Mouse (Mus musculus): ENCODE results near the gene Fbln2. TPM values are rescaled to one million over a fixed set of nuclear protein-coding genes. Genes with fewer than 3 reads are reported as not detected.
A peak's percentile ranks its signal among the peaks of the same experiment; 100 is the strongest.

The Fbln2 gene
- polyA plus RNA-seq, 1 experiment from 2014 or later: 19.5 TPM

GRCm38 (mm10) chr6:91228980-91229379 is 16.7 kb downstream of the Fbln2 start:
- H3K27me3 ChIP-seq (replicated peaks; ENCODE audit: control insufficient read depth, insufficient read depth, low read length): no peaks in the 10 kb centered on the region
- no peaks in the 10 kb centered on the region for H3K36me3 ChIP-seq (ENCODE audit: control insufficient read depth, insufficient read depth)
- H3K9ac ChIP-seq (ENCODE audit: low read depth, low read length): no peak overlapping the region
- H3K4me2 ChIP-seq (replicated peaks; ENCODE audit: low read depth): no peak overlapping the region
- no peak for ATAC-seq
- H3K27ac ChIP-seq (ENCODE audit: low read depth, low read length): no peak overlapping the region
- H3K9me3 ChIP-seq (ENCODE audit: control insufficient read depth): no peaks in the 10 kb centered on the region
- H3K4me1 ChIP-seq (replicated peaks; ENCODE audit: control insufficient read depth, insufficient read depth, low read length): no peaks in the 10 kb centered on the region
- no peak for TF ChIP-seq CTCF (IDR thresholded peaks at IDR 0.05; ENCODE audit: low read depth)
- 66% methylated on average over 4 of the region's 4 CpGs for WGBS
- H3K4me3 ChIP-seq (ENCODE audit: low read depth, low read length): no peak overlapping the region

DNA sequence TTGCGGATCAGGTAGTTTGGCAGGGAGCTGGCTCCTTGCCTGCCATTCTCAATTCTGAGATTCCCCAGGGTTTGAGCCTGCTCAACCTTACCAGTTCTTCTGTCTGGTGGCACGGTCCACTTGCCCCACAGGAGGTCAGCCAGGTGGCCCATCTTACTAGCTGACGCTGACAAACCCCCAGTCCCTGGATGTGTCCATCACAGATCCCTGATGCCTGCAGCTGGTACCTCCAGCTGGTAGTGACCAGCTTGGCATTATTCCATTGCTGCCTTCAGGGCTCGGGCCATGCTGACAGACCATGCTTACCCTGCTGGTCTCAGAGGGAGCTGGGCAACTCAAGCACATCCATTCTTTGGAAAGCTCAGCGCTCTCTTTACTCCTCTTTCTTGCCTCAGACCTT is 18.7 kb downstream of the Fbln2 start:
- TF ChIP-seq CTCF (IDR thresholded peaks at IDR 0.05; ENCODE audit: low read depth): no peak
- Histone ChIP-seq H3K4me2 (replicated peaks; ENCODE audit: low read depth) (no peak overlapping the region), H3K9ac (ENCODE audit: low read depth, low read length) (no peak overlapping the region), H3K9me3 (ENCODE audit: control insufficient read depth) (no peaks in the 10 kb centered on the region), H3K36me3 (ENCODE audit: control insufficient read depth, insufficient read depth) (no peaks in the 10 kb centered on the region), H3K27me3 (replicated peaks; ENCODE audit: control insufficient read depth, insufficient read depth, low read length) (no peaks in the 10 kb centered on the region), H3K27ac (ENCODE audit: low read depth, low read length) (no peak overlapping the region), H3K4me3 (ENCODE audit: low read depth, low read length) (no peak overlapping the region), H3K4me1 (replicated peaks; ENCODE audit: control insufficient read depth, insufficient read depth, low read length) (no peaks in the 10 kb centered on the region)
- 86% methylated on average over 5 of the region's 5 CpGs for WGBS
- ATAC-seq: no peak

GRCm38 (mm10) chr6:91231523-91231922 is 19.3 kb downstream of the Fbln2 start:
- Histone ChIP-seq H3K4me1 (replicated peaks; ENCODE audit: control insufficient read depth, insufficient read depth, low read length) (no peaks in the 10 kb centered on the region), H3K4me3 (ENCODE audit: low read depth, low read length) (no peak overlapping the region), H3K4me2 (replicated peaks; ENCODE audit: low read depth) (no peak overlapping the region), H3K36me3 (ENCODE audit: control insufficient read depth, insufficient read depth) (no peaks in the 10 kb centered on the region), H3K9me3 (ENCODE audit: control insufficient read depth) (no peaks in the 10 kb centered on the region), H3K9ac (ENCODE audit: low read depth, low read length) (no peak overlapping the region), H3K27ac (ENCODE audit: low read depth, low read length) (no peak overlapping the region), H3K27me3 (replicated peaks; ENCODE audit: control insufficient read depth, insufficient read depth, low read length) (no peaks in the 10 kb centered on the region)
- WGBS: 83% methylated on average over 4 of the region's 4 CpGs
- TF ChIP-seq CTCF (IDR thresholded peaks at IDR 0.05; ENCODE audit: low read depth): no peak
- ATAC-seq: no peak

GRCm38 (mm10) chr6:91233011-91233410 is 20.8 kb downstream of the Fbln2 start:
- H3K27ac ChIP-seq (ENCODE audit: low read depth, low read length): no peak overlapping the region
- peak; percentile 13; the same call in 1 of the 2 replicates for ATAC-seq
- H3K4me2 ChIP-seq (replicated peaks; ENCODE audit: low read depth): no peak overlapping the region
- peak; percentile 43 for TF ChIP-seq CTCF (IDR thresholded peaks at IDR 0.05; ENCODE audit: low read depth)
- whole genome bisulfite sequencing: 79% methylated on average over 12 of the region's 12 CpGs
- no peaks in the 10 kb centered on the region for H3K27me3 ChIP-seq (replicated peaks; ENCODE audit: control insufficient read depth, insufficient read depth, low read length)
- H3K4me3 ChIP-seq (ENCODE audit: low read depth, low read length): no peak overlapping the region
- no peaks in the 10 kb centered on the region for H3K4me1 ChIP-seq (replicated peaks; ENCODE audit: control insufficient read depth, insufficient read depth, low read length)
- H3K36me3 ChIP-seq (ENCODE audit: control insufficient read depth, insufficient read depth): no peaks in the 10 kb centered on the region
- no peaks in the 10 kb centered on the region for H3K9me3 ChIP-seq (ENCODE audit: control insufficient read depth)
- no peak overlapping the region for H3K9ac ChIP-seq (ENCODE audit: low read depth, low read length)

- H3K4me2 ChIP-seq (replicated peaks; ENCODE audit: low read depth): no peak overlapping the region
- H3K4me1 ChIP-seq (replicated peaks; ENCODE audit: control insufficient read depth, insufficient read depth, low read length): no peaks in the 10 kb centered on the region
- no peaks in the 10 kb centered on the region for H3K9me3 ChIP-seq (ENCODE audit: control insufficient read depth)
- no peak overlapping the region for H3K9ac ChIP-seq (ENCODE audit: low read depth, low read length)
- H3K27ac ChIP-seq (ENCODE audit: low read depth, low read length): no peak overlapping the region
- 75% methylated on average over 10 of the region's 10 CpGs for WGBS
- H3K36me3 ChIP-seq (ENCODE audit: control insufficient read depth, insufficient read depth): no peaks in the 10 kb centered on the region
- H3K4me3 ChIP-seq (ENCODE audit: low read depth, low read length): no peak overlapping the region
- TF ChIP-seq CTCF (IDR thresholded peaks at IDR 0.05; ENCODE audit: low read depth): no peak
- no peaks in the 10 kb centered on the region for H3K27me3 ChIP-seq (replicated peaks; ENCODE audit: control insufficient read depth, insufficient read depth, low read length)
- ATAC-seq: no peak
Observed at GRCm38 (mm10) chr6:91233424-91234015, 21.3 kb downstream of the Fbln2 start.

DNA sequence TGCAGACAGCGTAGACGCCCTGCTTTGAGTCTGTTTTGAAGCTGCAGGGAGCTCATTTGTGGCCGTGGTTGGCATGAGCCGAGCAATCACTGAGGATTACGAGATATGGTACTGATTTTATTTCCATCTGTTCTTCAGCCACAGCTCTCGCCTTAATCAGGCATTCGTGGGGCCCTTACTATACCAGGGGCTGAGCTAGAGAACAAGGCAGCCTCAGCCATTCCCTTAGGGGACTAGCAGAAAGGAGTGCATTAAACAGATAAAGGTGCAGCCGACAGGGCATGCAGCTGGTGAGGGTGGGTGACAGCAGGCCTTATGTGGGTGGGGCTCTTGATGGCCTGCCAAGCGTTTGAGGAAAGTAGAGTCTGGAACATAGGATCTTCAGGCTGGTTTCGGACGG is 23.8 kb downstream of the Fbln2 start:
- Histone ChIP-seq H3K27me3 (replicated peaks; ENCODE audit: control insufficient read depth, insufficient read depth, low read length) (no peaks in the 10 kb centered on the region), H3K4me1 (replicated peaks; ENCODE audit: control insufficient read depth, insufficient read depth, low read length) (no peaks in the 10 kb centered on the region), H3K4me3 (ENCODE audit: low read depth, low read length) (no peak overlapping the region), H3K9me3 (ENCODE audit: control insufficient read depth) (no peaks in the 10 kb centered on the region), H3K4me2 (replicated peaks; ENCODE audit: low read depth) (no peak overlapping the region), H3K9ac (ENCODE audit: low read depth, low read length) (no peak overlapping the region), H3K36me3 (ENCODE audit: control insufficient read depth, insufficient read depth) (no peaks in the 10 kb centered on the region), H3K27ac (ENCODE audit: low read depth, low read length) (no peak overlapping the region)
- ATAC-seq: no peak
- WGBS: 64% methylated on average over 11 of the region's 11 CpGs
- TF ChIP-seq CTCF (IDR thresholded peaks at IDR 0.05; ENCODE audit: low read depth): no peak

- Histone ChIP-seq H3K9ac (ENCODE audit: low read depth, low read length) (no peak overlapping the region), H3K9me3 (ENCODE audit: control insufficient read depth) (no peaks in the 10 kb centered on the region), H3K27me3 (replicated peaks; ENCODE audit: control insufficient read depth, insufficient read depth, low read length) (no peaks in the 10 kb centered on the region), H3K4me1 (replicated peaks; ENCODE audit: control insufficient read depth, insufficient read depth, low read length) (no peaks in the 10 kb centered on the region), H3K4me2 (replicated peaks; ENCODE audit: low read depth) (no peak overlapping the region), H3K4me3 (ENCODE audit: low read depth, low read length) (no peak overlapping the region), H3K27ac (ENCODE audit: low read depth, low read length) (no peak overlapping the region), H3K36me3 (ENCODE audit: control insufficient read depth, insufficient read depth) (no peaks in the 10 kb centered on the region)
- TF ChIP-seq CTCF (IDR thresholded peaks at IDR 0.05; ENCODE audit: low read depth): no peak
- 57% methylated on average over 6 of the region's 6 CpGs for WGBS
- ATAC-seq: no peak
Observed at GRCm38 (mm10) chr6:91236429-91236828, 24.2 kb downstream of the Fbln2 start.

Data from intestine, postnatal 0 days (tissue).